Mouse (Mus musculus) heart, postnatal 0 days (tissue): Measurements from ENCODE around the gene Thada.

Source experiments
- CTCF ChIP-seq: IDR thresholded peaks from 2 replicates; pipeline ENCODE4 v1.5.1; 2016; ENCODE audit warnings: antibody characterized with exemption, control low read depth, low read depth
- EP300 ChIP-seq: IDR thresholded peaks from 2 replicates; pipeline ENCODE4 v1.6.1; 2016; ENCODE audit warnings: antibody characterized with exemption, low read depth

DNA sequence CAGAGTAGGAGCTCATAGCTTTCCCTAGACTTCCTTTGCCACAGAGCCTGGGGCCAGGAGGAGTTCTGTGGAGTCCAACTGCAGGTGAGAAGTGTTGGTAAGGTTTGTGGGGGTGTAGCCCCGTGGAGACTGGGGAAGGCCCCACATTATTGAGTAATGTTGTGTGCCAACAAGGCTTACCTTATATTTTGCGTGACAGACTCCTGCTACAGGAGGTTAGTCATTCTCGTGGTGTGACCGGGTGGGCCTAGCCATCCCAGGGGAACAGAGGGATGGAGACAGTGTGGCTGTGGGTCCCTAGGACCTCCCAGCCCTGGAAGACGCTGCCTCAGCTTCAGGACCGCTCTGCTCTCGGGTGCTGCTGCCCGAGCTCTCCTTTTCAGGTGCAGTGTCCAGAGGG lies 301.9 kb downstream of the Thada start:
- TF ChIP-seq CTCF, result no peak
- no peak for TF ChIP-seq EP300
